Mouse (Mus musculus) heart, postnatal 36 days (tissue): Measurements from ENCODE around the gene Crybb1. TPM values are rescaled to one million over a fixed set of nuclear protein-coding genes. Genes with fewer than 3 reads are reported as not detected.

Source experiments
- DNase-seq, 2 experiments: peaks; one replicate each; pipeline ENCODE4 v3.0.0; 2021 to 2022
- intact Hi-C: fragments of 180-260 bp; cut with DNase I; formaldehyde crosslinking; loops from one replicate; pipeline ENCODE4 v1.15.1; 2025
- total RNA-seq, 2 experiments: library from RNA; stranded (reverse); gene quantifications; 2 replicates each; pipeline ENCODE4 v1.2.3; 2021

Crybb1 gene
- total RNA-seq, 2 experiments from 2014 or later: 0.80 to 3.4 TPM

DNA sequence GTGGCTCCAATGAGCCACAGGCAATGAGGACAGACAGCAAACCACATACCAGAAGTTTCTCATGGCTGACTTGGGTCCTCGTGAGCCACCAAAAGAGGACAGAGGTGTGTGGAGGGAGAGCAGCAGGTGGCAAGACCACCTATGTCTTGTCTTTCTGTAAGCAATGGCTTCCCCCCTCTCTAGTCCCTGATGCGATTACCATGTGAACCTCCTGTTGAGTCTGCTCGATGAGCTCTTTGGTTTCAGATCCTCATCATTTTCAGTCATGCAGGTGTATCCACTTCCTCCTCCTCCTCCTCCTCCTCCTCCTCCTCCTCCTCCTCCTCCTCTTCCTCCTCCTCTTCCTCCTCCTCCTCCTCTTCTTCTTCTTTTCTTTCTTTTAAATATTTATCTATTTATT is 5.2 kb downstream of the Crybb1 start:
- intact Hi-C loops: no loop called here

DNA sequence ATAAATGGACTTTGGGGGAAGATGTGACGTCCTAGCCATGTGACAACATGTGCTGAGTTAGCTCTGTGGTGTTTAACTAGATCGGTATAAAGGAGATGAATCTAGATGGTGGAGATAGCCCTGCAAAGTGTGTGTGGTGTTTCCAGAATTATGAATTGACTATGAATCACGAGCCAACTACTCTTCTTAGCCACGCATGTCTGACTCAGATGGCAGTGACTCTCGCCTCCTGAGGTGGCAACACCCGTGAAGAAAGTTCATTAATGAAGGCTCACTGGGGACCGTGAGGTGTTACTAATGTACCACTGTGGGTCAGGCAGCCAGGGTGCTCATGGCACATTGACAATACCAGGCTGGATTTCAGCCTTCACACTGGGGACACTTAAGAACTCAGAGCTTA is 8.5 kb downstream of the Crybb1 start:
- no peak for DNase-seq
- intact Hi-C loops: no loop called here

More for the DNA sequence above, 5.2 kb downstream of the Crybb1 start:
- no peak for DNase-seq

DNA sequence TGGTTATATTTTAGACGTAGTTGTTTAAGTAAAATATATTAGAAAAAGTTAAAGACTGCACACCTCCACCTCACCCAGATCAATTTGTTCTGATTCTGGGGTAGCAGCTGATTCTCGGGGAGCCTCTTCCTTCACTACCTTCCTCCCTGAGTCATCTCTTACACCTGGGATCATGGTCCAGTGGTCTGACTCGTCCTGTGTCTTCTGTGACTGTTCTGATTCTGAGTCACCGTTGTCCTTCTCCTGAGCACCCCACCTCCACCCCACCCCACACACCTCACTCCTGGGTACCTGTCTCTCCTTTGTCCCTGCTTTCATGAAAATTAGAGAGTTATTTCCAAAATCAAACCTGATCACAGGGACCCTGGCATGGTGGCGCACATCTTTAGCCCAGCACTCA is 9.5 kb downstream of the Crybb1 start:
- DNase-seq: no peak
- intact Hi-C loops: no loop called here

DNA sequence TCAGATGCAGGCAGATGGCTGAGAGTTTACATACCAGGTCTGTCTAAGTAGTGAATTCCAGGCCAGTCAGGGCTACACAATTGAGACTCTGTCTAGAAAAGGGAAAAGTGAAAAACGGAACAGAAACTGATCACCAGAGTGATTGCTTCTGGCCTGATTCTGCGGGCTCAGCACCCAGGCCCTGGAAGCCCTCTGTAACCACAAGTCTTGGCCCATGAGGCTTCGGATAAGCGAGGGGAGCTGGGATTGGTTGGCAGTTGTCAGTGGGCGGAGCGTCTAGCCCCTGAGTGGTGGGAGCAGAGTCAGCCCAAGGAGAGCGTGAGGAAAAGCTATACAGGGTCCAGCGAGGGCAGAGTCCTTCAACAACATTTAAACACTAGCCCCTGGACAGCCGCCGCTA is 9.9 kb downstream of the Crybb1 start:
- intact Hi-C loops: no loop called here
- no peak for DNase-seq

DNA sequence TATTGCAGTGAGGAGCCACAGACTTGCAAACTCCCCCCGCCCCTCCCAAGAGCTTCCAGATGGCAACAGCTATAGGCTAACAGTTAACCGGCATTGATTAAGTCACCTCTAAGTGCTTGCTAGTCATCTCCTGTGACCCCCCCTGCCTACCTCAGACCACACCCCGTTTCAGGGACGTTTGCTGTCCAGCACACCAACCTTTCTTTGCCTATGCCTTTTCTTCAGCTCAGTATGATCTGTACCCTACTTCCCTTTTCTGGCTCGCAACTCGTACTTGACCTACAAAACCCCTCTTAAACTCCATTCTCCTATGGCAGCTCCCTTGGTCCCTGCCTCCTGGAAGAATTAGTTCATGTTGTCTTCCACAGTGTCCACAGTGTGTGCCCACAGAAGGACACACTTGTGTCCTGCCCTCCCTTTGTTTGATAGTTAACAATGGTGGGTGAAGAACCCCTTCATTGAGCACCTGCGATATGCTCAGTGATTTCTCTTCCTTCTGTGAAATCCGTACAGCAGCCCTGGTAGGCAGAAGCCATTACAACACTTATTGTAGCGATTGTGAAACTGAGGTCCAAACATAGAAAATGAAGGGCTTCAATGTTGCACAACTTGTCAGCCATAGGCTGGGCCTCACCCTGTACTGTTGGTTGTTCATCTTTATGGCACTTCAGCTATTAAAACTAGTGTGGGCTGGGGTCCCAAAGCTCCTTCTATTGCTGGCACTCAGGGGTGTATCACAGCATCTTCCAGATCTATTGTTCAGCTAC is 10.6 kb downstream of the Crybb1 start:
- intact Hi-C loops: no loop called here
- no peak for DNase-seq

DNA sequence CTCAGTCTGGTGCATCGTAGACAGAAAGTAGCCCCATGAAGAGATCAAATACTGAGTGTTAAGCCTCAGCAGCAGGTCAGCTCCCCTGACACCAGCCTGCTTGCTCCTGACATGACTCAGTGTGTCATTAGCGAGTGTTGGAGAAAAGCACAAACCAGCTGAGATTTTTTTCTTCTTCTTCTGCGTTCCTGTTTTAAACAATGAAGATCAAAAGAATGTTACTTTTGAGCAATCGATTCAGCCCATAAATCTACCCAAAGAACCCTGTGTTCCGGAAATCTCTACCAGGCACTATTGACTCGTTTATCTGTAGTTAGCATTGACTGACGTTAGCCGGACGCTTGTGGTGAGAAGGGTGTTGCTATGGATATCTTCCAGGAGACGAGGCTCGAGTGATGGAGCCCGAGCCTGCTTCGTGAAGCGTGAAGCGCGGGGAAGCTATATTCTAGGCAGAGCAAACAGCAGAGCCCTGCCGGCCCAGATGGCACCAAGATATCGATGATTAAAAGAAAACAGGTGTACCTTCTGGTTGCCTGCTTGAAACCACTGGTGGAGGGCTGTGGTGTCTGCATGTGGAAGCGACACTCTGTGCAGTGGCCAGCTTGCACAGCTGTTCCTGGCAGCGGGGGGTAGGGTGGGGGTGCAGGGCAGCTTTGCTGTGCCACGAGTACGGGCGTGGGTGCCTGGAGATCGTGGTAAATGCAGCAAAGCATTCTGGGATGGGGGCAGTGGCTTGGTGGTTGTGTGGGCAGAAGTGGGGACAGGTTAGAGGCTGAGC is 15.3 kb downstream of the Crybb1 start:
- DNase-seq: no peak
- intact Hi-C loops: no loop called here

DNA sequence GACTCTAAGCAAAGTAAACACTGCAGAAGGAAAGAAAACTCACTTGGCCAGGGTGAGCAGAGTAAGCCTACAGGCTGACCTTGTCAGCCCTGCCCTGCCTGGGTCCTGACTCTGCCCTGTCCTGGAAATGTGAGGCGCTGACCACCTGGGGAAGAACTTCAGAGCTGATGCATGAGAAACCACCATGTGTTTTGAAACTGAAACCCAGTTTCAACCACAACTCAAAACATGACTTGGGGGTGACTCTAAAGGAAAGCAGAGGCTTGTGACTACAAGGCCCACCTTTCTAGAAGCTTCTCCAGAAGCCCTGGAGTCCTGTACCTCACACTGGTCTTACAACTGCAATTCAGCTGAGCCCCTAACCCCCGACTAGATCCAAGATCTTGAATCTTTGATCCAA is 17.3 kb downstream of the Crybb1 start:
- intact Hi-C loops: no loop called here
- DNase-seq: no peak

DNA sequence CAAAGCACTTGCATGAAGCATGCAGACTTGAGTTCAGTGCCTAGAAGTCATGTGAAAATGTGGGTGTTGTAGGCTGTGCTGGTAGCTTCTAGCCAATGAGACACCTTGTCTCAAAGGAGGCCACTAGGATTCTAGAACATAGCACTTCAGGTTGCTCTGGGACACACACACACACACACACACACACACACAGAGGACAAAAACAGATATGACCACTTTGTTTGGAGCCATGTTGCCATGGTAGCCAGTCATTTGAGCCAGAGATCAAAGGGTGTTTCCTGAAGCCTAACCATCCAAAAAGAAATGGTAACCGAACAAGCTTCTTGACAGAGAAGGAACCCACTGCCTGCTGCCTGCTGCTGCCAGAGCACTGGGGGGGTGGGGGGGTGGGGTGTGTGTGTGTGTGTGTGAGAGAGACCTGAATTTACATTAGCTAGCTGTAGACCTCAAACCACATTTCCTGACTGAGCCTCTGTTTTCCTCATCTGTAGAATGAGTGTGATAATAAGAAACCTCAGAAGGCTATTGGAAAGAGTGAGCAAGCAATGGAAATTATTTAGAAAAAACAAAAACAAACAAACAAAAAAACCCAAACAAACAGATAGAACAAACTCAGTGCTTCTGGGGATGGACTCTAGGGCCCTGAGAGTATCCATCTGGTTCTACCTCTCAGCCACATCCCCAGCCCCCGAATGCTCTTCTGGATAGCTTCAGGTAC is 18.3 kb downstream of the Crybb1 start:
- intact Hi-C loops: loop anchor here (2.0 kb wide), 1 partner anchor 33 kb away; no protein-coding TSS in a partner anchor
- DNase-seq: no peak

DNA sequence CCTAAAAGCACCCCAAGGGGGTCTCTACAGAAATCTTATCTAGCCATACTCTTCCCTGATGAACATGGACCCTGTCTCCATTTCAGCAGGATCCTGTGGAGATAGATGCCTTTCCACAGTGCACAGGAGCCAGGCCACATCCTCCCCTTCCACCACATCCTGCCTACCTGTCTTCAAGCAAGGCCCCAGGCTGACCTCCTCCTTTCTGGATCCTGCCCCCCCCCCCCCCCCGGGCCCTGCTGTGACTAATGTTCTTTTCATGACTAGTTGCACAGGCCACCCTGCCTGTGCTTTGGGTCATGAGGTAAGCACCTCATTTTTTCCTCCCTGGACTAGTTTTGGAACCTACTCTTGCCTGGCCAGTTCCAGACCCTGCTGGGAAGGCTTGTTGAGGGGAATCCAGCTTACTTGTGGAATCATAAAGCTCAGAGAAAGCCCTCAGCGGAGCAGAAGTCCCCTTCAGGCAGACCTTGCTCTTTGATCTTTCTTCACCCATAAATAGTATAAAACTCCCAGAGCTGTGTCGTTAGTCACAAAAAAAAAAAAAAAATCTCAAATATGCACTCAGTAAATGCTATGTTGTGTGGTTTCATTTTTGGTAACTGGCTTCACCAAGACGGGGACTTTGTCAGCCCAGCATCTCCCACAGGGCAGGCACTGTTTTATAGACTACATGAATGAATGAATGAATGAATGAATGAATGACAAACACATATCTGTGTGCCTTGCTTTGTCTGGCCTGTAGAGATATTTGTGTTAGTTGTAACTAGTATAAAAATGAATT is 19.6 kb downstream of the Crybb1 start:
- intact Hi-C loops: loop anchor here (2.0 to 5.0 kb wide), 2 partner anchors 34 to 67 kb away; partner anchors contain the start of genes Hps4 and Srrd
- DNase-seq: no peak

DNA sequence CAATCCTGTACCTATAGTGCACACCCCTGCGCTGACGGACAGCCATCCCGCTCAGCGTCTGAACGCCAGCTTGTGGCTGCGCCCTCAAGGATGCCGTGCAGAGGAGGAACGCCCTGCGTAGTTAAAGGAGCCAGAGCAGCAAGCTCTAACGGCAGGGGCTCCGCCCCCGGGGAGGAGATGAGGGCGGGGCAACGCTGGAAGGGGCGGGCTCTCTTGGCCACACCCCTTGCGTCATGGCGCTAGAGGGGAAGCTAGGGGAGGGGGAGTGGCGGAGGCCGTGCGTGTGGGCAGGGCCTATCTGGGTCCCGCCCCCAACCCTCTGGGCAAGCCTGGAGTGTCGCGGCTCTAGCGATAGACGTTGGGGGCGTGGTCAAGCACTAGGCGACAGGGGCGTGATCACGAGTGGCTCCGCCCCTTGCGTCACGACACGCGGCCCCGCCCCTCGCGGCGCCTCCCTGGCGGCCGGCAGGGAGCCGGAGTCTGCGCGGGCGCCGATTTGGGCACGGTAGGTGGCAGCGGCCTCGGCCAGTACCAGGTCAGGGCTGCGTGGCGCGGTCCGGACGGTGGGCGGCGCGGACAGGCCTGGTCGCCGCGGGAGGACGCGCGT is 20.8 kb downstream of the Crybb1 start, which contains the start of gene Tpst2:
Gene Tpst2, plus strand, starts transcription at position 425 of the 607 bp plus-strand sequence.
- intact Hi-C loops: loop anchor here (2.0 to 5.0 kb wide), 2 partner anchors 50 to 66 kb away; partner anchors contain the start of genes Hps4, Srrd and Tfip11
- peak; percentile 100 for DNase-seq

DNA sequence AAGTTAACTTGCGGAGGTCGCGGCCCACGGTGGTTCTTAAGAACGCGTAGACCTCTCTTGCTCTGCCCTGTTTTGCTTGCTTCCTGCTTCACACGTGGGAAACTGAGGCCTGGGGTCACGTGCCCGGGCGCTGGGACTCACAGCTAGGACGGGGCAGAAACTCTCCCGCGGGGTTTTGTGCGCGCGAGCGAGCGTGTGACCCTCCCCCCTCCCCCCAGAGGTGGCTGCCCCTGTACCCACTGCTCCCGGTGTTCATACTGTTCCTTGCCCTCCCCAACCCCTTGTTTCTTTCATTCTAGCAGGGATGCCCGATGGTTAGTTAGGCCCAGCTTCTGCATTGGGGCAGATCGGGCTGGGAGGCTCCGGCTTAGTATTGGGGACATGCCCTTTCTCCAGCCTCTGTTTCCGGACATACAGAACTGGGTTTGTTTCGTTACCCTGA is 21.3 kb downstream of the Crybb1 start:
- intact Hi-C loops: loop anchor here (2.0 to 5.0 kb wide), 2 partner anchors 50 to 65 kb away; partner anchors contain the start of genes Hps4, Srrd and Tfip11
- DNase-seq: peak in 1 of 2 experiments; percentile 47

DNA sequence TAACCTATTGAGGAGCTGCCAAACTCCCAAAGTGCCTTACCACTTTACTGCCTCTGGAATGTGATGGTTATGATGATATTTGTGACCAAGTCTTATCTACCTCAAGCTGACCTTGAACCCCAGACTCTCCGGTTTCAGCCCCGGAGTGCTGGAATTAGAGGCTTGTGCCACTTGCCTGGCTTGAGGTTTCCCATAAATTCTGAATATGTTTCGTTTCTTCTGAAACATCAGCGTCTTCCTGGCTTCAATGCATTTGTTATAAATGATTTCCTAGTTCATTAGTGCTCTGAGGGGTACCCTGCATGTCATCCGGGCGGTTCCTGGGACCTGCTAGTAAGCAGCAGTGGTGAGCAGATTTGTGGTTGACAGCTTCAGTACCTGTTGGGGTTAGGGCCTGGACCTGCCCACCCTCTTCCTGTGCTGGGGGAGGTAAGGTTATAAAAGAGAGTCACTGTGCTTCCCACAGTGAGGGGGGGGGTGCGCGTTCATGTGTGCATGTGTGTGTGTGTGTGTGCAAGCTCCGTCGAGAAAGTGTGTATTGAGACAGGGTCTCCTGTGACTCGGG is 22.4 kb downstream of the Crybb1 start:
- intact Hi-C loops: loop anchor here (2.0 to 5.0 kb wide), 3 partner anchors 17 to 64 kb away; partner anchors contain the start of genes Hps4, Srrd and Tfip11
- DNase-seq: no peak

DNA sequence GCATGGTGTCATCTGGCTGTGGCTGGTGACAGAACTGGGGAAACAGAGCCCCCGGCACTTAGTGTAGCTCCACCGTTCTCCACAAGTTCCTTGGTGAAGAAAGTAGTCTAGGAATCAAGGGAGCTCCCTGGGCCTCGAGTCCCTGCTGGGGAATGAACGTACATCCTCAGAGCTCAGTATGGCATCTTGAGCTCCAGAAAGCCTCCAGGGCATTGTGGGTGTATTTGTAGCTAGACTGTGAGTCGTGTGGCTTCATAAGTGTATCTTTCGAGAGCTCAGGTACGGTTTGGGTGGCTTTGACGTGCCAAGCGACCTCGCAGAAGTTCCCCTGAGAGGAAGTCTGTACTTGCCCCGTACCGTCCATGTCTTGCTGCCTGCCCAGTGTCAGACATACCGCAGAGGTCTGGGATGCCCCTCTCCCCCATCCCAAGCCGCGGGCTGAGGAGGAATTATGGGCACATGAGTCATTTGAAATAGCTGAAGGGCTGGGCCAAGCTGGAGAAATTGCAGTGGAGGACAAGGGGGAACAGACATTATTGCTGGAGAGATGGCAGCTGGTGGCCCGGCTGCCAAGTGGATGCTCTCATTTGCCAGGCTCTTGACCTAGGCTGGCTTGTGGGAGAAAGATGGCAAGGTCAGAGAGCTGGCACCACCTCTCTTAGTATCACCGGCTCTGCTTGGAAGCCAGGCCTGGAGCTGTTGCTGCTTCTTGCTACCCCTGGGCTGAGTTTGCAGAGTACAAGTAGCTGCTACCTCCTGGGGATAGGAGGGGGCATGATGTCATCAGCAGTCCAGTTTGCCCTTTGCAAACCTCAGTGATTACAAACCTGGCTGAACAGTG is 23.8 kb downstream of the Crybb1 start:
- DNase-seq: peak in 1 of 2 experiments; percentile 50
- intact Hi-C loops: loop anchor here (2.0 to 5.0 kb wide), 2 partner anchors 15 to 63 kb away; partner anchors contain the start of genes Hps4 and Srrd

DNA sequence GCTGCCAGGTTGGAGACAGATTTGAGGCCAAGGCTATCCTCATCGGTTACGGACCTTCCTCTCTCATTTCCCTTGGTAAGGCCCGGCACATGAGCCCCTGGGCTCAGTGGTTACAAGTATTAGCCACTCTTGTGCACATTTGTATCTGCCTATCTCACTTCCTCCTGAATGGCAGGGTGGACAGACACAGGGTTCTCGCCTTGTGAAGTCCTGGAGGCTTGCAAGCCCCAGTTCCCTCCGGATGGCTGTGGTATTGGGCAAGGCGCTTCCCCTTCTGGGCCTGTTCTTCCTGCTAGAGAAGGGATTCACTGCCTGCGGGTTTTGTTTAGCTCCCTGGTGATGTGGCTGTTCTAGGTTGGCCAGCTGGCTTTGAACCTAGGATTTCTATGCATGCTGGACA is 24.5 kb downstream of the Crybb1 start:
- DNase-seq: no peak
- intact Hi-C loops: no loop called here

DNA sequence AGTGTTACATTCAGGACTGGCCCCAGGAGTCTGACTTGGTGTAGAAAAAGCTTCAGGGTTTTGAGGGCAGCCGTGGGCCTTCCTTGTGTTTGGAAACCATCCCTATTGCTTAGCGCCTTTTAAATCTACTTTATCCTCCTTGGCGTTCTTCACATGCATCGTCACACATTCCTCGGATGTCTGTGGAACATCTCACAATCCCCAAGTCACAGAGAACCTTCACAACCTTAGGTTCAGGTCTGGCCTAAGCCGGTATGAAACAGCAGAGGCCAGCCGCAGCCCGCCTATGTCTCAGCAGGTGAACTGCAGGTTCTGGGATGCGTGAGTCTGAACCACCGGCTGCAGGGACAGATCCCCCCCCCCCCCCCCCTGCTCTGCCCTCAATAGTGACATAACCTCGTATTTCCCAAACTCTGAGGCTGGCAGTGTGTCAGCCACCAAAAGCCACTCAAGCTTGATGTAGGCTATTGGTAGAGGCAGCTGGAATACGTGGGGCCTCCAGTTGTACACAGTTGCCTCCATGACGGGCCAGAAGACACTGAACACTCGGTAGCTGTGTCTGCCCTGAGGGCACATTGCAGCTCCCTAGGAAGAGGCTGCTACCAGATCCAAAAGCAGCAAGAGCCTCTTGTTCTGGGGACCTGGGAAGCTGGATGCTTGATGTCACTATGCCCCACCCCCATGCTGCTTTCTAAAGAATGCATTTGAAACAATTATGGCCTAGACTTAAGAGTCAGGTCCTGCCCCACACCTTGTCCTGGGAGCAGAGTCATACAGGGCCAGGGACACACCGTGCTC is 25.4 kb downstream of the Crybb1 start:
- intact Hi-C loops: no loop called here
- no peak for DNase-seq

DNA sequence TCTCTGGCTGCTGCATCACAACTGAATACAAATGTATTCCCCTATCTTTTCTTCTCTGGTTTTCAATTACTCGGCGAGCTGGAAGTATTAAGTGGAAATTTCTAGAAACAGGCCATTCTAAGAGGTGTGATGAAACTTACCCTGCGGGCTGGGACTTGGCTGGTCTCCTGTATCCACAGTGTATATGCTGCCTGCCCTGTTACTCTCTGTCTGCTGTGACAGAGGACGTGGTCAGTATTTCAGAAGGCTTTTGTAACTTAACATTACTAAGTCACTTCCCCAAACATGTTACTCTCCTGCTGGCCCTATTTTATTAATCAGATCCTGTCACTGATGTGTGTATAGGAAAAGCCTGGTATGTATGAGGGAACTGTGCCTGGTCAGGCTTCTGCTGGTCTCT is 26.1 kb downstream of the Crybb1 start:
- DNase-seq: peak in 1 of 2 experiments; percentile 15
- intact Hi-C loops: no loop called here

DNA sequence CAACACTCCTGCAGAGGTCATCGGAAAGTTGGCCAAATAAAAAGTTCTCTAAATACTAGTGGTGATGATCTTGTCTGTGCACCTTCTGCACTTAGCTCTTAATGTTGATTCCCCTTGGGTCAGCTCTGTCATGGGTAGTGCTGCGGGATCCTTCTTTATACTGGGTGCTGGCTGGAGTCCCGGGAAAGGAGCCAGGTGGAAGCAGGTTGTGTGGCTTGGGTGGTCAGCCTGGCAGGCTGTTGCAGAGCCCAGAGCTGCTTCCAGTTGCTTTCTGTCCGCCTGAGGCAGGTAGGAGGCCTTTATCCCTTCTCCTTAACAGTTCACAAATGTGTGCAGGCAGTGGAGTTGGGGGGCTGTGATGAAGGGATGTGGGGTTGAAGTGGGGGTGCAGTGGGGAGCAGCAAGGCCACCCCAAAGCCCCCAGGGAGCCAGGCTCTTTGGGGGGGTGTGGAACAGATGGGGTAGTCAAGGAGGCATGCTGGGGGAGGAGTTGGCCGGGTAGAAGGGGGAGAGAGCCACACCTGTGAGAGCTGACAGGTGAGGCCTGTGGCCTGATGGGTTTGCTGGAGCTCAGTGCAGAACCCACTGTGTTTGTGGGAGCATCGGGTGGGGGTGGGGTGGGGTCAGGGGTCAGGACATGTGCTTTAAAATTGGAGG is 26.6 kb downstream of the Crybb1 start:
- intact Hi-C loops: no loop called here
- peak in 1 of 2 experiments; percentile 3 for DNase-seq
